Mouse (Mus musculus) heart, adult 2 months (tissue): ENCODE measurements around the gene H2-M10.6.

Source experiments
- CTCF ChIP-seq: fragments of 200-600 bp; IDR thresholded peaks from 2 replicates; pipeline ENCODE4 v1.8.1; 2022; ENCODE audit warnings: antibody characterized with exemption, mild to moderate bottlenecking, moderate library complexity
- POLR2A ChIP-seq: fragments of 200-500 bp; IDR thresholded peaks from 2 replicates; pipeline ENCODE4 v1.6.1; 2011; ENCODE audit warnings: mild to moderate bottlenecking, low read depth, low read length, control low read depth; ENCODE audit not compliant: insufficient read depth

DNA sequence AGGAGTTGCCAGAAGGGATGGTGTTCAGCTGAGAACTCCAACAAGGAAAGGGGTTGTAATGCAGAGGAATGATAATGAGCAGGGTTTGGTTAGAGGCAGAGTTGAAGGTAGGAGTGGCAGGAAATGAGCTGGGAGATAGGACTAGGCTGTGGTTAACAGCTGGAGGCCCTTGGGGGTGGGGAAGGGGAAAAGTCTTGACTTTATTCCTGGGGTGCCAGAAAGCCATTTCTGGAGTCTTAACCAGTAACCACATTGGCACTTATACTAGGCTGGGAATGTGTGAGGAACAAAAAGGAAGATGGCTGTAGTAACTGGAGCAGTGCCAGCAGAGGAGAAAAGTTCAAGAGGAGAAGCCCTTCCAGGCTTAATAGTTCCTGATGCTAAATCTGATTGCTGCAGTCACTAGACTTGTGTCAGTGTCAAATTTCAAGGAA is 32.3 kb downstream of the H2-M10.6 start:
- TF ChIP-seq POLR2A (no peak), CTCF (no peak)
